Mouse (Mus musculus): Measurements from ENCODE around the gene Fuk. TPM values are rescaled to one million over a fixed set of nuclear protein-coding genes. Genes with fewer than 3 reads are reported as not detected.

Gene Fuk
- polyA plus RNA-seq, 1 experiment, result 12.9 TPM

- 53% methylated on average over 7 of the region's 7 CpGs for WGBS
- no peak for DNase-seq (ENCODE audit: low read depth in 1 of 2, low spot score in 2 of 2)
- H3K36me3 ChIP-seq (ENCODE audit: control insufficient read depth, insufficient read depth, low read length), result no peaks in the 10 kb centered on the region
- H3K4me3 ChIP-seq (ENCODE audit: extremely low read depth, insufficient read depth, insufficient read length), result no peak overlapping the region
- H3K27me3 ChIP-seq (ENCODE audit: control insufficient read depth, insufficient read depth, low read length), result no peaks in the 10 kb centered on the region
- H3K27ac ChIP-seq (ENCODE audit: insufficient read depth, low read length), result peak overlapping the region; percentile 16
- peaks cover 14% of the 10 kb centered on the region; the same call in 1 of the 2 replicates for H3K4me1 ChIP-seq (ENCODE audit: control insufficient read depth, insufficient read depth, insufficient read length)
- TF ChIP-seq POLR2A (IDR thresholded peaks at IDR 0.05; ENCODE audit: low read depth, low read length) (no peak), CTCF (IDR thresholded peaks at IDR 0.05; ENCODE audit: extremely low read depth, insufficient read depth, insufficient read length, insufficient replicate concordance) (no peak)
Observed at GRCm38 (mm10) chr8:110928435-110928834, 26.1 kb upstream of the Fuk start.

GRCm38 (mm10) chr8:110926690-110927089 is 24.4 kb upstream of the Fuk start:
- no peak for DNase-seq (ENCODE audit: low read depth in 1 of 2, low spot score in 2 of 2)
- Histone ChIP-seq H3K36me3 (ENCODE audit: control insufficient read depth, insufficient read depth, low read length) (no peaks in the 10 kb centered on the region), H3K4me1 (ENCODE audit: control insufficient read depth, insufficient read depth, insufficient read length) (peaks cover 14% of the 10 kb centered on the region; the same call in 1 of the 2 replicates), H3K27ac (ENCODE audit: insufficient read depth, low read length) (no peak overlapping the region), H3K27me3 (ENCODE audit: control insufficient read depth, insufficient read depth, low read length) (no peaks in the 10 kb centered on the region), H3K4me3 (ENCODE audit: extremely low read depth, insufficient read depth, insufficient read length) (no peak overlapping the region)
- 21% methylated on average over 5 of the region's 5 CpGs for WGBS
- TF ChIP-seq POLR2A (IDR thresholded peaks at IDR 0.05; ENCODE audit: low read depth, low read length) (no peak), CTCF (IDR thresholded peaks at IDR 0.05; ENCODE audit: extremely low read depth, insufficient read depth, insufficient read length, insufficient replicate concordance) (no peak)

GRCm38 (mm10) chr8:110925691-110926140 is 23.4 kb upstream of the Fuk start:
- 71% methylated on average over 8 of the region's 8 CpGs for WGBS
- Histone ChIP-seq H3K27ac (ENCODE audit: insufficient read depth, low read length) (no peak overlapping the region), H3K36me3 (ENCODE audit: control insufficient read depth, insufficient read depth, low read length) (no peaks in the 10 kb centered on the region), H3K27me3 (ENCODE audit: control insufficient read depth, insufficient read depth, low read length) (no peaks in the 10 kb centered on the region), H3K4me3 (ENCODE audit: extremely low read depth, insufficient read depth, insufficient read length) (no peak overlapping the region), H3K4me1 (ENCODE audit: control insufficient read depth, insufficient read depth, insufficient read length) (peaks cover 11% of the 10 kb centered on the region; the same call in 1 of the 2 replicates)
- TF ChIP-seq CTCF (IDR thresholded peaks at IDR 0.05; ENCODE audit: extremely low read depth, insufficient read depth, insufficient read length, insufficient replicate concordance) (no peak), POLR2A (IDR thresholded peaks at IDR 0.05; ENCODE audit: low read depth, low read length) (no peak)
- no peak for DNase-seq (ENCODE audit: low read depth in 1 of 2, low spot score in 2 of 2)

GRCm38 (mm10) chr8:110921492-110922230 is 19.4 kb upstream of the Fuk start:
- peaks cover 7% of the 10 kb centered on the region; the same call in 1 of the 2 replicates for H3K4me1 ChIP-seq (ENCODE audit: control insufficient read depth, insufficient read depth, insufficient read length)
- H3K27ac ChIP-seq (ENCODE audit: insufficient read depth, low read length), result no peak overlapping the region
- no peaks in the 10 kb centered on the region for H3K27me3 ChIP-seq (ENCODE audit: control insufficient read depth, insufficient read depth, low read length)
- 69% methylated on average over 7 of the region's 7 CpGs for WGBS
- no peak for DNase-seq (ENCODE audit: low read depth in 1 of 2, low spot score in 2 of 2)
- TF ChIP-seq CTCF (IDR thresholded peaks at IDR 0.05; ENCODE audit: extremely low read depth, insufficient read depth, insufficient read length, insufficient replicate concordance) (no peak), POLR2A (IDR thresholded peaks at IDR 0.05; ENCODE audit: low read depth, low read length) (no peak)
- no peak overlapping the region for H3K4me3 ChIP-seq (ENCODE audit: extremely low read depth, insufficient read depth, insufficient read length)
- H3K36me3 ChIP-seq (ENCODE audit: control insufficient read depth, insufficient read depth, low read length), result no peaks in the 10 kb centered on the region

- Histone ChIP-seq H3K36me3 (ENCODE audit: control insufficient read depth, insufficient read depth, low read length) (no peaks in the 10 kb centered on the region), H3K4me1 (ENCODE audit: control insufficient read depth, insufficient read depth, insufficient read length) (peaks cover 7% of the 10 kb centered on the region; the same call in 1 of the 2 replicates), H3K27me3 (ENCODE audit: control insufficient read depth, insufficient read depth, low read length) (no peaks in the 10 kb centered on the region), H3K4me3 (ENCODE audit: extremely low read depth, insufficient read depth, insufficient read length) (peak overlapping the region; percentile 69), H3K27ac (ENCODE audit: insufficient read depth, low read length) (no peak overlapping the region; the same call in 1 of the 2 replicates)
- TF ChIP-seq CTCF (IDR thresholded peaks at IDR 0.05; ENCODE audit: extremely low read depth, insufficient read depth, insufficient read length, insufficient replicate concordance), result no peak
- TF ChIP-seq POLR2A (IDR thresholded peaks at IDR 0.05; ENCODE audit: low read depth, low read length), result no peak
- no peak for DNase-seq (ENCODE audit: low read depth in 1 of 2, low spot score in 2 of 2)
- 60% methylated on average over 3 of the region's 3 CpGs for WGBS
Observed at GRCm38 (mm10) chr8:110920773-110921277, 18.5 kb upstream of the Fuk start.

GRCm38 (mm10) chr8:110920032-110920772 is 17.9 kb upstream of the Fuk start:
- no peaks in the 10 kb centered on the region for H3K27me3 ChIP-seq (ENCODE audit: control insufficient read depth, insufficient read depth, low read length)
- peaks cover 7% of the 10 kb centered on the region; the same call in 1 of the 2 replicates for H3K4me1 ChIP-seq (ENCODE audit: control insufficient read depth, insufficient read depth, insufficient read length)
- H3K27ac ChIP-seq (ENCODE audit: insufficient read depth, low read length), result peak overlapping the region; percentile 17
- DNase-seq (ENCODE audit: low read depth in 1 of 2, low spot score in 2 of 2), result no peak
- TF ChIP-seq CTCF (IDR thresholded peaks at IDR 0.05; ENCODE audit: extremely low read depth, insufficient read depth, insufficient read length, insufficient replicate concordance) (no peak), POLR2A (IDR thresholded peaks at IDR 0.05; ENCODE audit: low read depth, low read length) (no peak)
- peak overlapping the region; percentile 69 for H3K4me3 ChIP-seq (ENCODE audit: extremely low read depth, insufficient read depth, insufficient read length)
- no peaks in the 10 kb centered on the region for H3K36me3 ChIP-seq (ENCODE audit: control insufficient read depth, insufficient read depth, low read length)
- WGBS, result 6% methylated on average over 37 of the region's 37 CpGs

Data from spleen, adult 2 months (tissue).